Mouse (Mus musculus): ENCODE data around the gene Rhcg. TPM values are rescaled to one million over a fixed set of nuclear protein-coding genes. Genes with fewer than 3 reads are reported as not detected.
A peak's percentile ranks its signal among the peaks of the same experiment; 100 is the strongest.

Gene Rhcg
- total RNA-seq (2022) = under 1 TPM in 1 of 4 experiments, not detected in 3; 0.15 TPM

- no peak for DNase-seq (ENCODE audit: low spot score in 2 of 2)
These were observed at the start of gene Rhcg for GRCm38 (mm10) chr7:79617418-79617817. Gene Rhcg (minus strand): TSS chr7:79617657.

- DNase-seq (ENCODE audit: low spot score in 2 of 2) = no peak
These were observed 49.2 kb upstream of the Rhcg start for GRCm38 (mm10) chr7:79666690-79667089.

GRCm38 (mm10) chr7:79661253-79661890 is 43.9 kb upstream of the Rhcg start:
- DNase-seq (ENCODE audit: low spot score in 2 of 2) = no peak

GRCm38 (mm10) chr7:79660291-79661150 is 43.1 kb upstream of the Rhcg start:
- DNase-seq (ENCODE audit: low spot score in 2 of 2) = no peak

GRCm38 (mm10) chr7:79659578-79660290 is 42.3 kb upstream of the Rhcg start, which contains the start of gene Ticrr:
Gene Ticrr (plus strand): TSS chr7:79660196.
- peak; percentile 87 to 91 for DNase-seq (ENCODE audit: low spot score in 2 of 2)

GRCm38 (mm10) chr7:79654586-79654985 is 37.1 kb upstream of the Rhcg start:
- DNase-seq (ENCODE audit: low spot score in 2 of 2) = no peak

- DNase-seq (ENCODE audit: low spot score in 2 of 2) = no peak
These were observed 36.7 kb upstream of the Rhcg start for GRCm38 (mm10) chr7:79654185-79654584.

- DNase-seq (ENCODE audit: low spot score in 2 of 2) = no peak
These were observed 31.5 kb upstream of the Rhcg start for GRCm38 (mm10) chr7:79649005-79649404.

GRCm38 (mm10) chr7:79647233-79647632 is 29.8 kb upstream of the Rhcg start:
- no peak for DNase-seq (ENCODE audit: low spot score in 2 of 2)

GRCm38 (mm10) chr7:79631773-79632348 is 14.4 kb upstream of the Rhcg start:
- no peak for DNase-seq (ENCODE audit: low spot score in 2 of 2)

- no peak for DNase-seq (ENCODE audit: low spot score in 2 of 2)
These were observed 10.9 kb upstream of the Rhcg start for GRCm38 (mm10) chr7:79628271-79628913.

- DNase-seq (ENCODE audit: low spot score in 2 of 2) = no peak
These were observed 8.7 kb upstream of the Rhcg start for GRCm38 (mm10) chr7:79626170-79626569.

- DNase-seq (ENCODE audit: low spot score in 2 of 2) = no peak
These were observed 5.6 kb upstream of the Rhcg start for GRCm38 (mm10) chr7:79623086-79623485.

- DNase-seq (ENCODE audit: low spot score in 2 of 2) = no peak
These were observed 2.0 kb upstream of the Rhcg start for GRCm38 (mm10) chr7:79619493-79619892.

GRCm38 (mm10) chr7:79615941-79616340 is 1.5 kb downstream of the Rhcg start:
- no peak for DNase-seq (ENCODE audit: low spot score in 2 of 2)

GRCm38 (mm10) chr7:79615008-79615407 is 2.4 kb downstream of the Rhcg start:
- no peak for DNase-seq (ENCODE audit: low spot score in 2 of 2)

GRCm38 (mm10) chr7:79613314-79613713 is 4.1 kb downstream of the Rhcg start:
- DNase-seq (ENCODE audit: low spot score in 2 of 2) = no peak

- no peak for DNase-seq (ENCODE audit: low spot score in 2 of 2)
These were observed 4.7 kb downstream of the Rhcg start for GRCm38 (mm10) chr7:79612783-79613182.

- peak in 1 of 2 experiments; percentile 13 for DNase-seq (ENCODE audit: low spot score in 2 of 2)
These were observed 5.6 kb downstream of the Rhcg start for GRCm38 (mm10) chr7:79611901-79612300.

GRCm38 (mm10) chr7:79607263-79607921 is 10.1 kb downstream of the Rhcg start:
- no peak for DNase-seq (ENCODE audit: low spot score in 2 of 2)

- DNase-seq (ENCODE audit: low spot score in 2 of 2) = no peak
These were observed 10.7 kb downstream of the Rhcg start for GRCm38 (mm10) chr7:79606766-79607165.

Data from gastrocnemius, adult 8-10 months (tissue).